Comparison of ENCODE assay signal across 10 mouse cellular contexts in genomic region chr11:53478383-53479170, GRCm38 (mm10). TPM values are rescaled to one million over a fixed set of nuclear protein-coding genes. Genes with fewer than 3 reads are reported as not detected.
A peak's percentile ranks its signal among the peaks of the same experiment; 100 is the strongest.
DNase-seq lines count a peak whose midpoint lies in the region; ATAC-seq and TF ChIP-seq lines count a peak whose summit lies in the region.
"Had no signal": no experiment of that assay in that cellular context is flagged by ENCODE, and none has a peak within 500 bp of the region (broad histone marks: within the 10 kb centered on the region; RNA-seq: fewer than 3 reads in every experiment).

No protein-coding gene starts in this region.

- peak; percentile 40; the same call in 1 of the 2 replicates for ATAC-seq in kidney, embryonic 16.5 days (ENCODE audit: low FRiP score, low TSS enrichment)
- peak; percentile 4; the same call in 1 of the 2 replicates for ATAC-seq in erythroblast, adult 5-6 weeks (replicated peaks; ENCODE audit: low FRiP score, poor library complexity, severe bottlenecking)
- no peak for ATAC-seq in limb, embryonic 11.5 days (ENCODE audit: insufficient number of reproducible peaks, low FRiP score, low TSS enrichment, low read depth)

- peaks cover 5% of the 10 kb centered on the region for H3K9me3 ChIP-seq in kidney, embryonic 16.5 days (ENCODE audit: low read length)
- H3K9me3 ChIP-seq in limb, embryonic 11.5 days (ENCODE audit: control insufficient read depth, low read length): peaks cover 3% of the 10 kb centered on the region; the same call in 1 of the 2 replicates

- H3K36me3 ChIP-seq in kidney, embryonic 16.5 days (ENCODE audit: insufficient read depth, low read length): no peaks in the 10 kb centered on the region
- H3K36me3 ChIP-seq in limb, embryonic 11.5 days (ENCODE audit: control insufficient read depth, insufficient read depth, low read length): no peaks in the 10 kb centered on the region

- peak overlapping the region; percentile 41 for H3K9ac ChIP-seq in kidney, embryonic 16.5 days (replicated peaks; ENCODE audit: low read length)
- H3K9ac ChIP-seq in limb, embryonic 11.5 days (ENCODE audit: low read length): peak overlapping the region; percentile 7; the same call in 1 of the 2 replicates

- no peak for DNase-seq in kidney, postnatal 14 days
- DNase-seq in brain, embryonic 14.5 days (ENCODE audit: low read depth): peak; percentile 39
- peak; percentile 62 for DNase-seq in limb, embryonic 11.5 days (ENCODE audit: low spot score)
- DNase-seq in gastrocnemius, postnatal 36 days: no peak
- no peak for DNase-seq in T-cell, adult 2 months (ENCODE audit: low spot score)

- H3K4me3 ChIP-seq in kidney, embryonic 16.5 days (ENCODE audit: low read length): peak overlapping the region; percentile 44
- peak overlapping the region; percentile 42 for H3K4me3 ChIP-seq in limb, embryonic 11.5 days (ENCODE audit: low read depth, low read length)
- H3K4me3 ChIP-seq in olfactory bulb, adult 2 months (ENCODE audit: insufficient read depth, low read depth, low read length): peak overlapping the region; percentile 57

- intact Hi-C loops in gastrocnemius, postnatal 36 days (cut with DNase I): loop anchor here (10.0 kb wide), 1 partner anchor 86 kb away; the partner anchor contains the start of gene Kif3a

- peaks cover 77% of the 10 kb centered on the region for H3K27me3 ChIP-seq in kidney, embryonic 16.5 days (ENCODE audit: insufficient read depth, low read length)
- peaks cover 47% of the 10 kb centered on the region for H3K27me3 ChIP-seq in limb, embryonic 11.5 days (ENCODE audit: control insufficient read depth, insufficient read depth, low read length)

- no peak overlapping the region for H3K27ac ChIP-seq in kidney, embryonic 16.5 days (ENCODE audit: low read length)
- no peak overlapping the region for H3K27ac ChIP-seq in limb, embryonic 11.5 days (replicated peaks; ENCODE audit: low read depth, low read length)
- no peak overlapping the region for H3K27ac ChIP-seq in olfactory bulb, adult 2 months (ENCODE audit: insufficient read depth, low read depth, low read length)

- TF ChIP-seq CTCF in brain, embryonic 14.5 days (IDR thresholded peaks at IDR 0.05; ENCODE audit: borderline replicate concordance, extremely low read depth, insufficient read depth, insufficient read length): no peak
- no peak for TF ChIP-seq CTCF in olfactory bulb, adult 2 months (IDR thresholded peaks at IDR 0.05; ENCODE audit: insufficient read depth, low read depth, low read length)

- 5% methylated on average over 79 of the region's 79 CpGs for WGBS in kidney, embryonic 16.5 days
- WGBS in limb, embryonic 11.5 days: 5% methylated on average over 78 of the region's 79 CpGs
- 12% methylated on average over 79 of the region's 79 CpGs for WGBS in olfactory bulb, adult 2 months

- H3K4me1 ChIP-seq in kidney, embryonic 16.5 days (ENCODE audit: insufficient read depth, low read length): peaks cover 16% of the 10 kb centered on the region
- H3K4me1 ChIP-seq in limb, embryonic 11.5 days (ENCODE audit: control insufficient read depth, insufficient read depth, low read length): peaks cover 17% of the 10 kb centered on the region
- H3K4me1 ChIP-seq in olfactory bulb, adult 2 months (ENCODE audit: control insufficient read depth, insufficient read depth, low read length): peaks cover 19% of the 10 kb centered on the region

- peak overlapping the region; percentile 79 for H3K4me2 ChIP-seq in kidney, embryonic 16.5 days (replicated peaks; ENCODE audit: low read depth, low read length)
- peak overlapping the region; percentile 69 for H3K4me2 ChIP-seq in limb, embryonic 11.5 days (ENCODE audit: low read depth, severe bottlenecking)

- TF ChIP-seq POLR2A in brain, embryonic 14.5 days (IDR thresholded peaks at IDR 0.05; ENCODE audit: borderline replicate concordance, extremely low read depth, insufficient read depth, insufficient read length, poor library complexity, severe bottlenecking): no peak
- no peak for TF ChIP-seq POLR2A in olfactory bulb, adult 2 months (IDR thresholded peaks at IDR 0.05; ENCODE audit: insufficient read depth, low read depth, low read length)

RNA-seq across cellular contexts. Expression of gene Gm9945, which starts 1.4 kb away (rescaled TPM):
- polyA plus RNA-seq in kidney, embryonic 16.5 days (2015; fragmentation: Nextera tagmentation; extraction: Ambion mirVana): not detected in 2 replicates
- polyA plus RNA-seq in brain, embryonic 14.5 days (2012; rRNA removed): not detected in 2 replicates
- 2.3 and 2.5 TPM in 2 replicates for total RNA-seq in erythroblast, adult 5-6 weeks (2015; ENCODE audit: low replicate concordance)
- total RNA-seq in erythroblast, adult 5-6 weeks (2017; ENCODE audit: low replicate concordance): 5.2 and 6.7 TPM in 2 replicates
- not detected in 2 replicates for polyA plus RNA-seq in limb, embryonic 11.5 days (2014; fragmentation: Nextera tagmentation; extraction: Ambion mirVana)
- polyA plus RNA-seq in olfactory bulb, adult 2 months (2012; ENCODE audit: insufficient read depth, insufficient read length, low replicate concordance, missing spikeins): not detected in 2 replicates
- not detected for total RNA-seq in gastrocnemius, postnatal 36 days (2021)
- total RNA-seq: adrenal gland, postnatal 36 days had no signal

RNA-seq across cellular contexts. Expression of gene Sowaha, which starts 1.5 kb away (rescaled TPM):
- 0.17 and 0.23 TPM in 2 replicates for polyA plus RNA-seq in kidney, embryonic 16.5 days (2015; fragmentation: Nextera tagmentation; extraction: Ambion mirVana)
- polyA plus RNA-seq in brain, embryonic 14.5 days (2012; rRNA removed): 1.1 and 1.6 TPM in 2 replicates
- total RNA-seq in erythroblast, adult 5-6 weeks (2015; ENCODE audit: low replicate concordance): 178 and 210 TPM in 2 replicates
- 298 and 357 TPM in 2 replicates for total RNA-seq in erythroblast, adult 5-6 weeks (2017; ENCODE audit: low replicate concordance)
- 0.08 and 0.20 TPM in 2 replicates for polyA plus RNA-seq in limb, embryonic 11.5 days (2014; fragmentation: Nextera tagmentation; extraction: Ambion mirVana)
- not detected in 2 replicates for polyA plus RNA-seq in olfactory bulb, adult 2 months (2012; ENCODE audit: insufficient read depth, insufficient read length, low replicate concordance, missing spikeins)
- under 1 TPM; 0.08 to 0.12 TPM for total RNA-seq in gastrocnemius, postnatal 36 days (2021)

RNA-seq across cellular contexts. Expression of gene Gm9837, which starts 8.3 kb away (rescaled TPM):
- polyA plus RNA-seq in kidney, embryonic 16.5 days (2015; fragmentation: Nextera tagmentation; extraction: Ambion mirVana): not detected in 2 replicates
- polyA plus RNA-seq in brain, embryonic 14.5 days (2012; rRNA removed): not detected in 2 replicates
- total RNA-seq in erythroblast, adult 5-6 weeks (2015; ENCODE audit: low replicate concordance): not detected in 2 replicates
- total RNA-seq in erythroblast, adult 5-6 weeks (2017; ENCODE audit: low replicate concordance): not detected in 2 replicates
- polyA plus RNA-seq in limb, embryonic 11.5 days (2014; fragmentation: Nextera tagmentation; extraction: Ambion mirVana): not detected in 2 replicates
- not detected in 2 replicates for polyA plus RNA-seq in olfactory bulb, adult 2 months (2012; ENCODE audit: insufficient read depth, insufficient read length, low replicate concordance, missing spikeins)
- not detected for total RNA-seq in gastrocnemius, postnatal 36 days (2021)
- total RNA-seq: adrenal gland, postnatal 36 days; left cerebral cortex, postnatal 10 days had no signal

RNA-seq across cellular contexts. Expression of gene Shroom1, which starts 21.6 kb away (rescaled TPM):
- 2.1 and 2.5 TPM in 2 replicates for polyA plus RNA-seq in kidney, embryonic 16.5 days (2015; fragmentation: Nextera tagmentation; extraction: Ambion mirVana)
- 2.4 and 2.9 TPM in 2 replicates for polyA plus RNA-seq in brain, embryonic 14.5 days (2012; rRNA removed)
- total RNA-seq in erythroblast, adult 5-6 weeks (2015; ENCODE audit: low replicate concordance): not detected in 2 replicates
- not detected in 2 replicates for total RNA-seq in erythroblast, adult 5-6 weeks (2017; ENCODE audit: low replicate concordance)
- 4.6 and 4.7 TPM in 2 replicates for polyA plus RNA-seq in limb, embryonic 11.5 days (2014; fragmentation: Nextera tagmentation; extraction: Ambion mirVana)
- polyA plus RNA-seq in olfactory bulb, adult 2 months (2012; ENCODE audit: insufficient read depth, insufficient read length, low replicate concordance, missing spikeins): not detected in 2 replicates
- total RNA-seq in gastrocnemius, postnatal 36 days (2021): under 1 TPM; 0.38 to 0.59 TPM

RNA-seq across cellular contexts. Expression of gene Gm10447, which starts 21.7 kb away (rescaled TPM):
- 0.12 TPM in 1 of 2 replicates, not detected in the other for polyA plus RNA-seq in kidney, embryonic 16.5 days (2015; fragmentation: Nextera tagmentation; extraction: Ambion mirVana)
- 0.14 TPM in 1 of 2 replicates, not detected in the other for polyA plus RNA-seq in brain, embryonic 14.5 days (2012; rRNA removed)
- total RNA-seq in erythroblast, adult 5-6 weeks (2015; ENCODE audit: low replicate concordance): not detected in 2 replicates
- not detected in 2 replicates for total RNA-seq in erythroblast, adult 5-6 weeks (2017; ENCODE audit: low replicate concordance)
- polyA plus RNA-seq in limb, embryonic 11.5 days (2014; fragmentation: Nextera tagmentation; extraction: Ambion mirVana): 0.08 TPM in 1 of 2 replicates, not detected in the other
- not detected in 2 replicates for polyA plus RNA-seq in olfactory bulb, adult 2 months (2012; ENCODE audit: insufficient read depth, insufficient read length, low replicate concordance, missing spikeins)
- total RNA-seq in gastrocnemius, postnatal 36 days (2021): not detected
- total RNA-seq: left cerebral cortex, postnatal 10 days had no signal

Comparison
In these comparisons a context has a peak if more than half of its experiments do, and no peak if none do; other contexts are left out.
1. DNase-seq: peak in brain, embryonic 14.5 days (single experiment) and limb, embryonic 11.5 days (single experiment); none in kidney, postnatal 14 days (single experiment), gastrocnemius, postnatal 36 days (0 of 2) and T-cell, adult 2 months (single experiment).
2. Peak in every context shown above with its lines, with median percentiles within 50 percentile points of each other: H3K4me3 ChIP-seq.